Mouse (Mus musculus): ENCODE measurements around the gene Tgfb1. TPM values are rescaled to one million over a fixed set of nuclear protein-coding genes. Genes with fewer than 3 reads are reported as not detected.

The Tgfb1 gene
- polyA plus RNA-seq, 1 experiment from 2014 or later = 3.8 TPM

GRCm38 (mm10) chr7:25671686-25672085 lies 15.1 kb upstream of the Tgfb1 start:
- Histone ChIP-seq H3K4me2 (ENCODE audit: low read depth, low read length) (no peak overlapping the region), H3K4me3 (ENCODE audit: low read length) (no peak overlapping the region), H3K9ac (ENCODE audit: low read length) (no peak overlapping the region), H3K9me3 (replicated peaks; ENCODE audit: control insufficient read depth, low read length) (no peaks in the 10 kb centered on the region), H3K27me3 (ENCODE audit: control insufficient read depth, insufficient read depth, low read length) (peaks cover 22% of the 10 kb centered on the region), H3K27ac (ENCODE audit: low read length) (no peak overlapping the region), H3K4me1 (ENCODE audit: control insufficient read depth, insufficient read depth, low read length) (peaks cover 23% of the 10 kb centered on the region), H3K36me3 (ENCODE audit: control insufficient read depth, insufficient read depth) (peaks cover 5% of the 10 kb centered on the region)
- ATAC-seq (replicated peaks; ENCODE audit: extremely low read depth, insufficient read depth, low FRiP score) = no peak
- WGBS = 40% methylated on average over 2 of the region's 2 CpGs

GRCm38 (mm10) chr7:25672442-25672841 lies 14.4 kb upstream of the Tgfb1 start:
- no peak overlapping the region for H3K4me2 ChIP-seq (ENCODE audit: low read depth, low read length)
- H3K36me3 ChIP-seq (ENCODE audit: control insufficient read depth, insufficient read depth) = 0 out of 2 replicates have a peak, but pooled peaks cover 3% of the 10 kb centered on the region
- WGBS = 47% methylated on average over 4 of the region's 4 CpGs
- H3K27me3 ChIP-seq (ENCODE audit: control insufficient read depth, insufficient read depth, low read length) = peaks cover 22% of the 10 kb centered on the region
- no peaks in the 10 kb centered on the region for H3K9me3 ChIP-seq (replicated peaks; ENCODE audit: control insufficient read depth, low read length)
- no peak overlapping the region for H3K9ac ChIP-seq (ENCODE audit: low read length)
- peaks cover 25% of the 10 kb centered on the region for H3K4me1 ChIP-seq (ENCODE audit: control insufficient read depth, insufficient read depth, low read length)
- no peak overlapping the region for H3K27ac ChIP-seq (ENCODE audit: low read length)
- no peak overlapping the region for H3K4me3 ChIP-seq (ENCODE audit: low read length)
- no peak for ATAC-seq (replicated peaks; ENCODE audit: extremely low read depth, insufficient read depth, low FRiP score)

- WGBS = 28% methylated on average over 9 of the region's 9 CpGs
- H3K4me1 ChIP-seq (ENCODE audit: control insufficient read depth, insufficient read depth, low read length) = peaks cover 25% of the 10 kb centered on the region
- peak overlapping the region; percentile 46 for H3K4me3 ChIP-seq (ENCODE audit: low read length)
- H3K4me2 ChIP-seq (ENCODE audit: low read depth, low read length) = peak overlapping the region; percentile 75
- no peak overlapping the region for H3K27ac ChIP-seq (ENCODE audit: low read length)
- no peak for ATAC-seq (replicated peaks; ENCODE audit: extremely low read depth, insufficient read depth, low FRiP score)
- H3K27me3 ChIP-seq (ENCODE audit: control insufficient read depth, insufficient read depth, low read length) = peaks cover 22% of the 10 kb centered on the region
- H3K9me3 ChIP-seq (replicated peaks; ENCODE audit: control insufficient read depth, low read length) = no peaks in the 10 kb centered on the region
- no peak overlapping the region for H3K9ac ChIP-seq (ENCODE audit: low read length)
- H3K36me3 ChIP-seq (ENCODE audit: control insufficient read depth, insufficient read depth) = no peaks in the 10 kb centered on the region
Observed at GRCm38 (mm10) chr7:25674297-25674696, 12.5 kb upstream of the Tgfb1 start.

GRCm38 (mm10) chr7:25674719-25675300 lies 12.0 kb upstream of the Tgfb1 start, which contains the start of gene Tmem91:
TSS of gene Tmem91 (minus strand) at chr7:25675166.
- Histone ChIP-seq H3K27me3 (ENCODE audit: control insufficient read depth, insufficient read depth, low read length) (peaks cover 22% of the 10 kb centered on the region), H3K27ac (ENCODE audit: low read length) (no peak within 1 kb of the TSS), H3K4me1 (ENCODE audit: control insufficient read depth, insufficient read depth, low read length) (peaks cover 25% of the 10 kb centered on the region), H3K9me3 (replicated peaks; ENCODE audit: control insufficient read depth, low read length) (no peaks in the 10 kb centered on the region), H3K4me2 (ENCODE audit: low read depth, low read length) (peak within 1 kb of the TSS; percentile 75), H3K4me3 (ENCODE audit: low read length) (peak within 1 kb of the TSS; percentile 46), H3K9ac (ENCODE audit: low read length) (peak within 1 kb of the TSS; percentile 53), H3K36me3 (ENCODE audit: control insufficient read depth, insufficient read depth) (no peaks in the 10 kb centered on the region)
- ATAC-seq (replicated peaks; ENCODE audit: extremely low read depth, insufficient read depth, low FRiP score) = no peak
- WGBS = 3% methylated on average over 29 of the region's 29 CpGs

GRCm38 (mm10) chr7:25675405-25675804 lies 11.4 kb upstream of the Tgfb1 start:
- no peak overlapping the region for H3K9ac ChIP-seq (ENCODE audit: low read length)
- H3K4me3 ChIP-seq (ENCODE audit: low read length) = no peak overlapping the region; the same call in 1 of the 2 replicates
- peak overlapping the region; percentile 75 for H3K4me2 ChIP-seq (ENCODE audit: low read depth, low read length)
- peaks cover 30% of the 10 kb centered on the region for H3K4me1 ChIP-seq (ENCODE audit: control insufficient read depth, insufficient read depth, low read length)
- no peaks in the 10 kb centered on the region for H3K9me3 ChIP-seq (replicated peaks; ENCODE audit: control insufficient read depth, low read length)
- WGBS = 39% methylated on average over 6 of the region's 6 CpGs
- H3K27ac ChIP-seq (ENCODE audit: low read length) = no peak overlapping the region
- H3K36me3 ChIP-seq (ENCODE audit: control insufficient read depth, insufficient read depth) = no peaks in the 10 kb centered on the region
- H3K27me3 ChIP-seq (ENCODE audit: control insufficient read depth, insufficient read depth, low read length) = peaks cover 22% of the 10 kb centered on the region
- ATAC-seq (replicated peaks; ENCODE audit: extremely low read depth, insufficient read depth, low FRiP score) = no peak

- peaks cover 22% of the 10 kb centered on the region for H3K27me3 ChIP-seq (ENCODE audit: control insufficient read depth, insufficient read depth, low read length)
- H3K4me3 ChIP-seq (ENCODE audit: low read length) = no peak overlapping the region
- no peak overlapping the region for H3K4me2 ChIP-seq (ENCODE audit: low read depth, low read length)
- ATAC-seq (replicated peaks; ENCODE audit: extremely low read depth, insufficient read depth, low FRiP score) = peak; percentile 11; the same call in 1 of the 2 replicates
- H3K9me3 ChIP-seq (replicated peaks; ENCODE audit: control insufficient read depth, low read length) = no peaks in the 10 kb centered on the region
- no peak overlapping the region for H3K9ac ChIP-seq (ENCODE audit: low read length)
- WGBS = 39% methylated on average over 15 of the region's 15 CpGs
- peaks cover 31% of the 10 kb centered on the region for H3K4me1 ChIP-seq (ENCODE audit: control insufficient read depth, insufficient read depth, low read length)
- H3K27ac ChIP-seq (ENCODE audit: low read length) = peak overlapping the region; percentile 42
- no peaks in the 10 kb centered on the region for H3K36me3 ChIP-seq (ENCODE audit: control insufficient read depth, insufficient read depth)
Observed at GRCm38 (mm10) chr7:25676085-25676781, 10.6 kb upstream of the Tgfb1 start.

- no peak for ATAC-seq (replicated peaks; ENCODE audit: extremely low read depth, insufficient read depth, low FRiP score)
- Histone ChIP-seq H3K9me3 (replicated peaks; ENCODE audit: control insufficient read depth, low read length) (no peaks in the 10 kb centered on the region), H3K36me3 (ENCODE audit: control insufficient read depth, insufficient read depth) (no peaks in the 10 kb centered on the region), H3K4me1 (ENCODE audit: control insufficient read depth, insufficient read depth, low read length) (peaks cover 31% of the 10 kb centered on the region), H3K9ac (ENCODE audit: low read length) (no peak overlapping the region), H3K27ac (ENCODE audit: low read length) (peak overlapping the region; percentile 42; the same call in 1 of the 2 replicates), H3K4me2 (ENCODE audit: low read depth, low read length) (no peak overlapping the region), H3K27me3 (ENCODE audit: control insufficient read depth, insufficient read depth, low read length) (peaks cover 22% of the 10 kb centered on the region), H3K4me3 (ENCODE audit: low read length) (no peak overlapping the region)
- 89% methylated on average over 7 of the region's 7 CpGs for WGBS
Observed at GRCm38 (mm10) chr7:25677013-25677412, 9.8 kb upstream of the Tgfb1 start.

- Histone ChIP-seq H3K27me3 (ENCODE audit: control insufficient read depth, insufficient read depth, low read length) (peaks cover 7% of the 10 kb centered on the region), H3K36me3 (ENCODE audit: control insufficient read depth, insufficient read depth) (no peaks in the 10 kb centered on the region), H3K4me2 (ENCODE audit: low read depth, low read length) (peak overlapping the region; percentile 84), H3K9ac (ENCODE audit: low read length) (peak overlapping the region; percentile 75), H3K4me3 (ENCODE audit: low read length) (peak overlapping the region; percentile 75), H3K27ac (ENCODE audit: low read length) (peak overlapping the region; percentile 90), H3K4me1 (ENCODE audit: control insufficient read depth, insufficient read depth, low read length) (peaks cover 30% of the 10 kb centered on the region), H3K9me3 (replicated peaks; ENCODE audit: control insufficient read depth, low read length) (no peaks in the 10 kb centered on the region)
- no peak for ATAC-seq (replicated peaks; ENCODE audit: extremely low read depth, insufficient read depth, low FRiP score)
- 4% methylated on average over 6 of the region's 6 CpGs for WGBS
Observed at GRCm38 (mm10) chr7:25679971-25680370, 6.8 kb upstream of the Tgfb1 start.

Measured in heart, embryonic 16.5 days (tissue).